Mouse (Mus musculus) left cerebral cortex, postnatal 10 days (tissue): Measurements from ENCODE around the gene Arhgap15. TPM values are rescaled to one million over a fixed set of nuclear protein-coding genes. Genes with fewer than 3 reads are reported as not detected.

Experiments used
- DNase-seq, 2 experiments: peaks; one replicate each; pipeline ENCODE4 v3.0.0; 2021 to 2022; ENCODE audit warnings: low spot score in 2 of 2, mixed read lengths in 1 of 2; ENCODE audit errors: extremely low spot score in 1 of 2
- intact Hi-C: fragments of 180-260 bp; cut with DNase I; formaldehyde crosslinking; loops from one replicate; pipeline ENCODE4 v1.15.1; 2025
- total RNA-seq, 2 experiments: library from RNA; stranded (reverse); gene quantifications; 2 replicates each; pipeline ENCODE4 v1.2.3; 2021

Gene Arhgap15
- total RNA-seq, 2 experiments from 2014 or later: 6.3 to 6.9 TPM

- no peak for DNase-seq
- intact Hi-C loops: loop anchor here (5.0 kb wide), 1 partner anchor 129 kb away; no protein-coding TSS in a partner anchor
Observed at GRCm38 (mm10) chr2:43851195-43851594, 102.6 kb downstream of the Arhgap15 start.

GRCm38 (mm10) chr2:43862709-43863108 is 114.1 kb downstream of the Arhgap15 start:
- DNase-seq: no peak
- intact Hi-C loops: no loop called here

GRCm38 (mm10) chr2:43902403-43902973 is 153.9 kb downstream of the Arhgap15 start:
- intact Hi-C loops: loop anchor here (2.0 to 5.0 kb wide), 3 partner anchors 45 to 180 kb away; no protein-coding TSS in a partner anchor
- peak; percentile 82 to 86 for DNase-seq

GRCm38 (mm10) chr2:43907496-43907895 is 158.9 kb downstream of the Arhgap15 start:
- intact Hi-C loops: no loop called here
- DNase-seq: no peak

- intact Hi-C loops: no loop called here
- no peak for DNase-seq
Observed at GRCm38 (mm10) chr2:43914104-43914503, 165.5 kb downstream of the Arhgap15 start.

GRCm38 (mm10) chr2:43923863-43924340 is 175.3 kb downstream of the Arhgap15 start:
- DNase-seq: no peak
- intact Hi-C loops: loop anchor here (10.0 kb wide), 1 partner anchor 61 kb away; no protein-coding TSS in a partner anchor

GRCm38 (mm10) chr2:43931687-43932086 is 183.1 kb downstream of the Arhgap15 start:
- DNase-seq: no peak
- intact Hi-C loops: no loop called here

- intact Hi-C loops: no loop called here
- no peak for DNase-seq
Observed at GRCm38 (mm10) chr2:43939196-43939595, 190.6 kb downstream of the Arhgap15 start.

GRCm38 (mm10) chr2:43945679-43946078 is 197.1 kb downstream of the Arhgap15 start:
- intact Hi-C loops: no loop called here
- no peak for DNase-seq

GRCm38 (mm10) chr2:43949775-43950492 is 201.3 kb downstream of the Arhgap15 start:
- intact Hi-C loops: no loop called here
- DNase-seq: no peak

GRCm38 (mm10) chr2:43950741-43951140 is 202.1 kb downstream of the Arhgap15 start:
- intact Hi-C loops: no loop called here

GRCm38 (mm10) chr2:43959189-43959588 is 210.6 kb downstream of the Arhgap15 start:
- intact Hi-C loops: no loop called here
- no peak for DNase-seq

More at GRCm38 (mm10) chr2:43950741-43951140, 202.1 kb downstream of the Arhgap15 start:
- DNase-seq: no peak

GRCm38 (mm10) chr2:43962466-43962865 is 213.8 kb downstream of the Arhgap15 start:
- intact Hi-C loops: no loop called here

GRCm38 (mm10) chr2:43968581-43968980 is 220.0 kb downstream of the Arhgap15 start:
- DNase-seq: peak in 1 of 2 experiments; percentile 38
- intact Hi-C loops: no loop called here

More at GRCm38 (mm10) chr2:43962466-43962865, 213.8 kb downstream of the Arhgap15 start:
- DNase-seq: no peak

GRCm38 (mm10) chr2:43977732-43978131 is 229.1 kb downstream of the Arhgap15 start:
- DNase-seq: no peak
- intact Hi-C loops: loop anchor here (10.0 kb wide), 1 partner anchor 193 kb away; no protein-coding TSS in a partner anchor

GRCm38 (mm10) chr2:43978177-43979013 is 229.8 kb downstream of the Arhgap15 start:
- DNase-seq: peak in 1 of 2 experiments; percentile 23
- intact Hi-C loops: loop anchor here (10.0 kb wide), 1 partner anchor 194 kb away; no protein-coding TSS in a partner anchor

- intact Hi-C loops: loop anchor here (10.0 kb wide), 1 partner anchor 61 kb away; no protein-coding TSS in a partner anchor
- peak in 1 of 2 experiments; percentile 17 for DNase-seq
Observed at GRCm38 (mm10) chr2:43986066-43986465, 237.4 kb downstream of the Arhgap15 start.

- intact Hi-C loops: loop anchor here (10.0 kb wide), 1 partner anchor 63 kb away; no protein-coding TSS in a partner anchor
- no peak for DNase-seq
Observed at GRCm38 (mm10) chr2:43987919-43988318, 239.3 kb downstream of the Arhgap15 start.

- intact Hi-C loops: loop anchor here (5.0 to 10.0 kb wide), 2 partner anchors 65 to 1107 kb away; no protein-coding TSS in a partner anchor
- DNase-seq: peak; percentile 53 to 72
Observed at GRCm38 (mm10) chr2:43989850-43990249, 241.2 kb downstream of the Arhgap15 start.
